Mouse (Mus musculus) 3T3-L1 (cell line): Measurements from ENCODE around the gene Ubxn2a.
A peak's percentile ranks its signal among the peaks of the same experiment; 100 is the strongest.
"Not testable (repeated sequence)": the region's sequence is repeated elsewhere in the genome, so short reads cannot be mapped to it uniquely, and the experiment has no call there.

Source experiments
- DNase-seq: peaks from one replicate; pipeline ENCODE4 v3.0.0-alpha.2; 2015; ENCODE audit warnings: low read depth, low spot score

The Ubxn2a gene

GRCm38 (mm10) chr12:4906951-4907906, at the start of gene Ubxn2a:
Ubxn2a (minus strand) TSS chr12:4907705.
- DNase-seq: peak; percentile 83

GRCm38 (mm10) chr12:4953156-4953555, 45.7 kb upstream of the Ubxn2a start:
- DNase-seq: no peak

- no peak for DNase-seq
Measured at GRCm38 (mm10) chr12:4952272-4952671, 44.8 kb upstream of the Ubxn2a start.

DNA sequence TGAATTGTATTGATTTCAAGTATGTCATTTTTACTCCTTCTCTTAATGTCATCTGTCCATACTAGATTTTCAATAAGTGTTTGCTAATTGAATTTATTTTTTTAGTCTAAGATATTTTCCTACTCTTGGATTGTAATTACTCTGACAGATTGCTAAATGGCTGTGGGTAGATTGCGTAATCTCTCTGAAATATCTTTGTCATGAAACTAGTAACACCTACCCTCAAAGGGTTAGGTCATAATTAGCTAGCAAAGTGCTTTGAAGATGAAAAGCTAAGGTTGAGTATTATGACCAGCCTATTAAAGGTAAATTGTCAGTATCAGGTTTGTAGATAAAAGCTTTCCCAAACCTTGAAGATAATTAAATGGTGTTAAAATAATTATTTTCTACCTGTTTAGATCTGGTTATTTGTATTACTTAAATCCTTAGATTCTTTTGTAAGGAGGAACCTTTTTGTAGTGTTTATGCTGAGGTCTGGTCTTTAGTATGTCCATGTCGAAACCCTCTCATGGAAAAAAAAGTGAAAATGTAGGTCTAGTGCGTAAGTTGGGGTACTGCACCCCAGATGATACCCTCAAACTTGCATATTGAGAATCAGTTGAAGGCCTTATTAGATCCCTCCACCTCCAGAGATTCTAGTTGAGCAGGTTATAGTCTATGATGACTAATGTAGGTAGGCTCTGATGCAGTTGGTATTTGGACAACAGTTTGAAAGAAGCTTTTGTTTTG, 23.5 kb upstream of the Ubxn2a start:
- DNase-seq: no peak

- no peak for DNase-seq
Measured at GRCm38 (mm10) chr12:4928197-4928596, 20.7 kb upstream of the Ubxn2a start.

DNA sequence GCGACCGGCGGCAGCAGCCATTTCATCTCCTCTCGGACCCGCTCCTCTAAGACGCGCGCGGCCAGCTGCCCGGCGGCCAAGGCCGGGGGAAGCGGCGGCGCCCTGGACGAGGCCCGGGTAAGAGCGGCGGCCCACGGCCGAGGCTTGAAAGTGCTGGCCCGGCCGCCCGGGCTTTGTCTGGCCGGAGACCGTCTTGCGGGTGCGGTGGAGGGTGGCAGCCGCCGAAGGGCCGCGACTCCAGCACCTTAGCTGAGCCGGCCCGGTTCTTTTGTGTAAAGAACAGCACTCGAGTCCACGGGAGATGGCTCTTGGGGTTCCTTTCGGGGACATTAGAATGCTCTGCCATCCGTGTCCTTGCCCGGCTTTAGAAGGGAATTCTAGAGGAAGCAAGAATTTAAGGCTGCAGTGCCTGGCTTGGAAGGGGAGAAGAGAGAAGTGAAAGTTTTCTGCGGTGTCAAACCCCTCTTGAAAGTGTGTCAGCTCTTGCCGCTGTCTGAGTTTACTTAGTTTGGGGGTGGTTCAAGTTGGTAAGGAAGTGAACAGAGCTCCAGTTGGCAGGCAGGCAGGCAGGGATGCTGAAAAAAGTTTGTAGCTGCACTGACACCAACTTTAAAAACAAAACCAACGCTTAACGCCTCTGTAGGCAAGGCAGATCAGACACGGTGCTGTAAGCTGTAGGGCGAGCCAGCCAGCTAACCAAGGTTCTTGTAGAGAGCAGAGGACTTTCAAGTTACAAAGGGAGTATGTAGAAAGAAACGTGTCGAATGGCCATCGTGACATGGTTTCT, 10.5 kb upstream of the Ubxn2a start:
- peak; percentile 72 for DNase-seq

GRCm38 (mm10) chr12:4916994-4917804, 9.7 kb upstream of the Ubxn2a start, which contains the start of gene Atad2b:
Atad2b (plus strand) TSS chr12:4917353.
- peak; percentile 92 for DNase-seq

GRCm38 (mm10) chr12:4914944-4915343, 7.4 kb upstream of the Ubxn2a start:
- DNase-seq: no peak

- DNase-seq: no peak
Measured at GRCm38 (mm10) chr12:4914441-4914840, 6.9 kb upstream of the Ubxn2a start.

DNA sequence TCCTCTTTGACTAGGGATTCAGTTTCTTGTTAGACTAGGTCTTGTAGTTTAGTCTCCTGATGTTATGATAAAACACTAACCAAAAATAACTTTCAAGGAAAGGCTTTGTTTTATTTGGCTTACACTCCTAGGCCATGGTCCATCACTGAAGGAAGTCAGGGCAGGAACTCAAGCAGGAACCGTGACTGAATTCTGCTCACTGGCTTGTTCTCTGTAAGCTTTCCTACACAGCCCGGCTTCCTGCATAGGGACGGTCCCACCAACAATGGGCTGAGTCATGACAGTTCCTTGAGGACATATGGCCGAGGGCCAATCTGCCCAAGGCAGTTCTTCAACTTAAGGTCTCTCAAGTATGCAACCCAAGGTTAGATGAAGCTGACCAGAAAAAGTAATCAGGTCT, 4.2 kb upstream of the Ubxn2a start:
- DNase-seq: peak; percentile 72

GRCm38 (mm10) chr12:4910496-4910895, 3.0 kb upstream of the Ubxn2a start:
- DNase-seq: peak; percentile 37

GRCm38 (mm10) chr12:4908391-4908790, 886 bp upstream of the Ubxn2a start:
- no peak for DNase-seq

DNA sequence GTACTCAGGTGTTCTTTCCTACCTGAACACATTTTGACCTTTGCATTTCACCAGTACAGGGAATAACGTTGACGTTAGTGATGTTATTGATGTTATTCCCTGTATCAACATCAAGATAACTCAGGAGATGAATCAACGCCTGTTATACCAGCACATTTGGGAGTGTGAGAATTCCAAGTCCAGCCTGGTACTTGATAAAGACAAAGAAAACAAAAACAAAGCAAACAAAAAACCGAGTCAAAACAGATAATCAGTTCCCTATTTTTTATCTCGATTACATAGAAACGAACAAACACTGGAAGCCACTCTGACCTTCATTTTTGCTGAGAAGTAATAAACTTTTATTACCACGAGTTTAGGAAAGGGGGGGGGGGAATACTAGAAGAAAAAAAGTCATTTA, 1.0 kb downstream of the Ubxn2a start:
- peak; percentile 14 for DNase-seq

- peak; percentile 61 for DNase-seq
Measured at GRCm38 (mm10) chr12:4905946-4906345, 1.6 kb downstream of the Ubxn2a start.

DNA sequence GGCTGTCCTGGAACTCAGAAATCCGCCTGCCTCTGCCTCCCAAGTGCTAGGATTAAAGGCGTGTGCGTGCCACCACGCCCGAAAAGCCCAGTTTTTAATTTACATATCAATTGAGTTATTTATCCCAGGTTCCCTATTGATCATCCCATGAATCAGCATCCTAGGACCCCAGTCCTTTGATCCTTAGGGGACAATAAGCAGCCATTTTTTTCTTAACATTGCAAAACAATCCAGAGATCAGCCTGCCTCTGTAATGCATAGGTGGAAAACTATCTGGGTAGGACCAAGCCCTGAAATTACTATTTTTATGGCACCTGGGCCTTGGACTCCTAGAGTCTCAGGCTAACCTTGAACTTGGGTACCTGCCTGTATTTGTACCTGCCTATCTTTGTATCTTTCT, 9.5 kb downstream of the Ubxn2a start:
- no peak for DNase-seq

DNA sequence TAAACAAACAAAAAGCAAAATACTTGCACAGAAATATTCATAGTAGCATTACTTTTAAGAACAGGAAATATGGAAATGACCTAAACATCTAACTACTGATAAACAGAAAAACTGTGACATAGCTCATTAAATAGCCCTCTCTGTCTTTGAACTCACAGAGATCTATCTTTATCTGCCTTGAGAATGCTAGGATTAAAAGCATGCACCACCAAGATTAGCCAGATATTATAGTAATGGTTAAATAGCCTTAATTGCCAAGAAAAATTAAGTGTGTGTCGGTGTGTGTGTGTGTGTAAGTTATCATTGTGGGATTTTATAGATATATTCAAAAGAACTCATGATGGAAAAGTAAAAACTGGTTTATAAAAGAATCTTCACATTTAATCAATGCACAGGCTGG, 17.6 kb downstream of the Ubxn2a start:
- no peak for DNase-seq

- no peak for DNase-seq
Measured at GRCm38 (mm10) chr12:4889251-4889650, 18.3 kb downstream of the Ubxn2a start.

- DNase-seq: no peak
Measured at GRCm38 (mm10) chr12:4888739-4889138, 18.8 kb downstream of the Ubxn2a start.

DNA sequence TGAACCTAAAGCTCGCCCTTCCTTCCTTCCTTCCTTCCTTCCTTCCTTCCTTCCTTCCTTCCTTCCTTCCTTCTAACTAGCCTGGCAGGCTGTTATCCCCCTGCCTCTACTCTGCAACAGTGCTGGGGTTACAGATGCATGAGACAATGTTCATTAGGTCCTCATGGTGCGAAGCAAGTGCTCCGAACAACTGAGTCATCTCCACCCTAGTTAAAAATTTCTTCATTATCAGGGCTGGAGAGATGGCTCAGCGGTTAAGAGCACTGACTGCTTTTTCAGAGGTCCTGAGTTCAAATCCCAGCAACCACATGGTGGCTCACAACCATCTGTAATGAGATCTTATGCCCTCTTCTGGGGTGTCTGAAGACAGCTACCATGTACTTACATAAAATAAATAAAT, 20.9 kb downstream of the Ubxn2a start:
- DNase-seq: not testable (repeated sequence)

- DNase-seq: no peak
Measured at GRCm38 (mm10) chr12:4885062-4885461, 22.4 kb downstream of the Ubxn2a start.

- no peak for DNase-seq
Measured at GRCm38 (mm10) chr12:4882086-4882485, 25.4 kb downstream of the Ubxn2a start.
